Mouse (Mus musculus) E14TG2a.4 (cell line): Measurements from ENCODE around the gene Adamts2.

Experiments used
- CTCF ChIP-seq: conservative IDR thresholded peaks from 2 replicates; pipeline ENCODE4 v1.5.1; 2014; ENCODE audit warnings: low read length
- POU5F1 ChIP-seq: IDR thresholded peaks from 2 replicates; pipeline ENCODE4 v1.6.1; 2014; ENCODE audit warnings: low read length, borderline replicate concordance

DNA sequence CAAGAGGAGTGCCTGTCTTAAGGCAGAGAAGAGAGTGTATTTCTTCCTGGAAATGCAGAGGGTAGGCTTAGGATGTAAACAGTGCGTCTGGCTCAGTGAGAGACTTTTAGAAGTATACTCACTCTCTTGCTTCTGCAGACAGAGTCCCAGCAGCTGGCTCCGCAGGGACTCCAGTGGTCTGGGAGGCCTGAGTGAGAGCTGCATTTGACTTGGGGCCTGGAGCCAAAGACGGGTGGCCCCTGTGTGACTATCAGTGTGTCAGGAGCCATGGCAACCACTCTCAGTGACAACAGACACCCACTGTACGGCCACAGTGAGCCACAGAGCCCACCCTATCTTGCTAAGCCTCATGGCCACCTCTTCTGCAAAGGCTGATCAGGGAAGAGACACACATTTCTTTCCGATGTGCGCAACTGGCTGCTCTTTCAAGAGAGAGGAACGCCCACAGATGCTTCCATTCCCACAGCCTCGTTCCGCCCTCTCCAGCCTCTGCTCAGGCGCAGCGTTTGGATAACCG lies 115.6 kb downstream of the Adamts2 start:
- TF ChIP-seq CTCF: no peak
- TF ChIP-seq POU5F1: no peak
